Mouse (Mus musculus): ENCODE measurements around the gene Enox1. TPM values are rescaled to one million over a fixed set of nuclear protein-coding genes. Genes with fewer than 3 reads are reported as not detected.

Enox1 gene
- polyA plus RNA-seq, 1 experiment from 2014 or later, result 1.9 TPM

- no peak overlapping the region for H3K4me3 ChIP-seq (ENCODE audit: low read depth, low read length)
- H3K27me3 ChIP-seq (replicated peaks; ENCODE audit: control insufficient read depth, insufficient read depth, low read length), result no peaks in the 10 kb centered on the region
- H3K4me2 ChIP-seq (replicated peaks; ENCODE audit: low read depth), result no peak overlapping the region
- ATAC-seq, result no peak
- WGBS, result 81% methylated on average over 6 of the region's 6 CpGs
- H3K9me3 ChIP-seq (ENCODE audit: control insufficient read depth), result no peaks in the 10 kb centered on the region
- no peak overlapping the region for H3K27ac ChIP-seq (ENCODE audit: low read depth, low read length)
- no peaks in the 10 kb centered on the region for H3K36me3 ChIP-seq (ENCODE audit: control insufficient read depth, insufficient read depth)
- TF ChIP-seq CTCF (IDR thresholded peaks at IDR 0.05; ENCODE audit: low read depth), result no peak
- H3K4me1 ChIP-seq (replicated peaks; ENCODE audit: control insufficient read depth, insufficient read depth, low read length), result no peaks in the 10 kb centered on the region
- no peak overlapping the region for H3K9ac ChIP-seq (ENCODE audit: low read depth, low read length)
Observed at GRCm38 (mm10) chr14:77421031-77421430, 264.5 kb downstream of the Enox1 start.

- no peak for TF ChIP-seq CTCF (IDR thresholded peaks at IDR 0.05; ENCODE audit: low read depth)
- Histone ChIP-seq H3K9ac (ENCODE audit: low read depth, low read length) (no peak overlapping the region), H3K27ac (ENCODE audit: low read depth, low read length) (no peak overlapping the region), H3K4me1 (replicated peaks; ENCODE audit: control insufficient read depth, insufficient read depth, low read length) (no peaks in the 10 kb centered on the region), H3K36me3 (ENCODE audit: control insufficient read depth, insufficient read depth) (no peaks in the 10 kb centered on the region), H3K27me3 (replicated peaks; ENCODE audit: control insufficient read depth, insufficient read depth, low read length) (no peaks in the 10 kb centered on the region), H3K9me3 (ENCODE audit: control insufficient read depth) (no peaks in the 10 kb centered on the region), H3K4me3 (ENCODE audit: low read depth, low read length) (no peak overlapping the region), H3K4me2 (replicated peaks; ENCODE audit: low read depth) (no peak overlapping the region)
- ATAC-seq, result no peak
- WGBS, result 73% methylated on average over 9 of the region's 9 CpGs
Observed at GRCm38 (mm10) chr14:77423194-77423593, 266.6 kb downstream of the Enox1 start.

- ATAC-seq, result no peak
- Histone ChIP-seq H3K36me3 (ENCODE audit: control insufficient read depth, insufficient read depth) (no peaks in the 10 kb centered on the region), H3K9me3 (ENCODE audit: control insufficient read depth) (no peaks in the 10 kb centered on the region), H3K4me2 (replicated peaks; ENCODE audit: low read depth) (no peak overlapping the region), H3K4me1 (replicated peaks; ENCODE audit: control insufficient read depth, insufficient read depth, low read length) (no peaks in the 10 kb centered on the region), H3K27me3 (replicated peaks; ENCODE audit: control insufficient read depth, insufficient read depth, low read length) (no peaks in the 10 kb centered on the region), H3K9ac (ENCODE audit: low read depth, low read length) (no peak overlapping the region), H3K27ac (ENCODE audit: low read depth, low read length) (no peak overlapping the region), H3K4me3 (ENCODE audit: low read depth, low read length) (no peak overlapping the region)
- 79% methylated on average over 5 of the region's 5 CpGs for WGBS
- TF ChIP-seq CTCF (IDR thresholded peaks at IDR 0.05; ENCODE audit: low read depth), result no peak
Observed at GRCm38 (mm10) chr14:77439426-77439825, 282.9 kb downstream of the Enox1 start.

- no peak for ATAC-seq
Observed at GRCm38 (mm10) chr14:77440805-77441204, 284.2 kb downstream of the Enox1 start.

GRCm38 (mm10) chr14:77441541-77441940 is 285.0 kb downstream of the Enox1 start:
- Histone ChIP-seq H3K27me3 (replicated peaks; ENCODE audit: control insufficient read depth, insufficient read depth, low read length) (no peaks in the 10 kb centered on the region), H3K4me1 (replicated peaks; ENCODE audit: control insufficient read depth, insufficient read depth, low read length) (no peaks in the 10 kb centered on the region), H3K4me2 (replicated peaks; ENCODE audit: low read depth) (no peak overlapping the region), H3K9ac (ENCODE audit: low read depth, low read length) (no peak overlapping the region), H3K27ac (ENCODE audit: low read depth, low read length) (no peak overlapping the region), H3K36me3 (ENCODE audit: control insufficient read depth, insufficient read depth) (no peaks in the 10 kb centered on the region), H3K4me3 (ENCODE audit: low read depth, low read length) (no peak overlapping the region), H3K9me3 (ENCODE audit: control insufficient read depth) (no peaks in the 10 kb centered on the region)
- 85% methylated on average over 6 of the region's 6 CpGs for WGBS
- no peak for TF ChIP-seq CTCF (IDR thresholded peaks at IDR 0.05; ENCODE audit: low read depth)
- no peak for ATAC-seq

More at GRCm38 (mm10) chr14:77440805-77441204, 284.2 kb downstream of the Enox1 start:
- WGBS, result 42% methylated on average over 7 of the region's 7 CpGs
- TF ChIP-seq CTCF (IDR thresholded peaks at IDR 0.05; ENCODE audit: low read depth), result no peak
- H3K27me3 ChIP-seq (replicated peaks; ENCODE audit: control insufficient read depth, insufficient read depth, low read length), result no peaks in the 10 kb centered on the region
- no peak overlapping the region for H3K4me2 ChIP-seq (replicated peaks; ENCODE audit: low read depth)
- no peak overlapping the region for H3K27ac ChIP-seq (ENCODE audit: low read depth, low read length)
- H3K36me3 ChIP-seq (ENCODE audit: control insufficient read depth, insufficient read depth), result no peaks in the 10 kb centered on the region
- H3K4me1 ChIP-seq (replicated peaks; ENCODE audit: control insufficient read depth, insufficient read depth, low read length), result no peaks in the 10 kb centered on the region
- no peaks in the 10 kb centered on the region for H3K9me3 ChIP-seq (ENCODE audit: control insufficient read depth)
- H3K9ac ChIP-seq (ENCODE audit: low read depth, low read length), result no peak overlapping the region
- no peak overlapping the region for H3K4me3 ChIP-seq (ENCODE audit: low read depth, low read length)

GRCm38 (mm10) chr14:77448001-77448400 is 291.4 kb downstream of the Enox1 start:
- no peaks in the 10 kb centered on the region for H3K36me3 ChIP-seq (ENCODE audit: control insufficient read depth, insufficient read depth)
- 64% methylated on average over 4 of the region's 4 CpGs for WGBS
- no peak for TF ChIP-seq CTCF (IDR thresholded peaks at IDR 0.05; ENCODE audit: low read depth)
- no peak for ATAC-seq
- no peak overlapping the region for H3K4me3 ChIP-seq (ENCODE audit: low read depth, low read length)
- H3K27ac ChIP-seq (ENCODE audit: low read depth, low read length), result no peak overlapping the region
- no peaks in the 10 kb centered on the region for H3K9me3 ChIP-seq (ENCODE audit: control insufficient read depth)
- no peaks in the 10 kb centered on the region for H3K27me3 ChIP-seq (replicated peaks; ENCODE audit: control insufficient read depth, insufficient read depth, low read length)
- no peak overlapping the region for H3K4me2 ChIP-seq (replicated peaks; ENCODE audit: low read depth)
- H3K9ac ChIP-seq (ENCODE audit: low read depth, low read length), result no peak overlapping the region
- H3K4me1 ChIP-seq (replicated peaks; ENCODE audit: control insufficient read depth, insufficient read depth, low read length), result no peaks in the 10 kb centered on the region

GRCm38 (mm10) chr14:77451916-77452315 is 295.4 kb downstream of the Enox1 start:
- no peak for TF ChIP-seq CTCF (IDR thresholded peaks at IDR 0.05; ENCODE audit: low read depth)
- Histone ChIP-seq H3K36me3 (ENCODE audit: control insufficient read depth, insufficient read depth) (no peaks in the 10 kb centered on the region), H3K27me3 (replicated peaks; ENCODE audit: control insufficient read depth, insufficient read depth, low read length) (no peaks in the 10 kb centered on the region), H3K4me2 (replicated peaks; ENCODE audit: low read depth) (no peak overlapping the region), H3K9me3 (ENCODE audit: control insufficient read depth) (no peaks in the 10 kb centered on the region), H3K4me1 (replicated peaks; ENCODE audit: control insufficient read depth, insufficient read depth, low read length) (no peaks in the 10 kb centered on the region), H3K27ac (ENCODE audit: low read depth, low read length) (no peak overlapping the region), H3K4me3 (ENCODE audit: low read depth, low read length) (no peak overlapping the region), H3K9ac (ENCODE audit: low read depth, low read length) (no peak overlapping the region)
- ATAC-seq, result no peak
- 90% methylated on average over 4 of the region's 4 CpGs for WGBS

Measured in intestine, postnatal 0 days (tissue).